Mouse (Mus musculus) stomach, embryonic 16.5 days (tissue): ENCODE data around the gene Abhd13. TPM values are rescaled to one million over a fixed set of nuclear protein-coding genes. Genes with fewer than 3 reads are reported as not detected.

Source experiments
- ATAC-seq: fragments of 200-750 bp; cut with Nextera tagmentation; 2 replicates; pipeline ENCODE4 v1.8.0; 2017; ENCODE audit warnings: moderate number of reproducible peaks, moderate TSS enrichment; ENCODE audit not compliant: insufficient read depth, low FRiP score
- H3K27ac ChIP-seq: fragments of 300-500 bp; sonication (generic); 2 replicates; pipeline ENCODE4 v1.5.1; 2014; ENCODE audit warnings: low read length
- H3K27me3 ChIP-seq: fragments of 300-500 bp; sonication (generic); 2 replicates; pipeline ENCODE4 v1.6.1; 2014; ENCODE audit warnings: low read length, control low read depth, mixed read lengths; ENCODE audit not compliant: control insufficient read depth, insufficient read depth
- H3K36me3 ChIP-seq: fragments of 300-500 bp; sonication (generic); 2 replicates; pipeline ENCODE4 v1.6.1; 2014; ENCODE audit warnings: low read length; ENCODE audit not compliant: control insufficient read depth, insufficient read depth
- H3K4me1 ChIP-seq: fragments of 300-500 bp; sonication (generic); 2 replicates; pipeline ENCODE4 v1.6.1; 2014; ENCODE audit warnings: low read length, control low read depth, mixed read lengths; ENCODE audit not compliant: control insufficient read depth, insufficient read depth
- H3K4me2 ChIP-seq: fragments of 300-500 bp; sonication (generic); 2 replicates; pipeline ENCODE4 v1.6.1; 2014; ENCODE audit warnings: low read depth, low read length, mixed read lengths
- H3K4me3 ChIP-seq: fragments of 300-500 bp; sonication (generic); replicated peaks from 2 replicates; pipeline ENCODE4 v1.5.1; 2014; ENCODE audit warnings: mild to moderate bottlenecking, low read length
- H3K9ac ChIP-seq: fragments of 300-500 bp; sonication (generic); 2 replicates; pipeline ENCODE4 v1.6.1; 2014; ENCODE audit warnings: low read length
- H3K9me3 ChIP-seq: fragments of 300-500 bp; sonication (generic); replicated peaks from 2 replicates; pipeline ENCODE4 v1.6.1; 2016; ENCODE audit warnings: low read length, control low read depth; ENCODE audit not compliant: control insufficient read depth
- WGBS: fragments of 180-500 bp; shearing (Covaris S2); extraction: QIAGEN DNeasy Blood & Tissue Kit; methylation state at CpG from one replicate; pipeline ENCODE4 v1.1.7; 2014; 5-methylcytosine and 5-hydroxymethylcytosine counted together
- polyA plus RNA-seq: library from polyadenylated mRNA; unstranded; fragments of >200 nt; fragmentation: Nextera tagmentation; extraction: Ambion mirVana; gene quantifications from 2 replicates; pipeline ENCODE4 v1.2.1, GENCODE M21; 2015

Gene Abhd13
- polyA plus RNA-seq, 1 experiment from 2014 or later, result 16.1 TPM

GRCm38 (mm10) chr8:9971866-9972265 is 5.6 kb upstream of the Abhd13 start:
- 96% methylated on average over 9 of the region's 9 CpGs for WGBS
- ATAC-seq, result no peak
- Histone ChIP-seq H3K4me2 (no peak overlapping the region), H3K27me3 (no peaks in the 10 kb centered on the region), H3K9ac (no peak overlapping the region), H3K27ac (no peak overlapping the region), H3K9me3 (no peaks in the 10 kb centered on the region), H3K4me1 (peaks cover 10% of the 10 kb centered on the region), H3K4me3 (no peak overlapping the region), H3K36me3 (no peaks in the 10 kb centered on the region)

GRCm38 (mm10) chr8:9975276-9975675 is 2.2 kb upstream of the Abhd13 start:
- no peak for ATAC-seq
- Histone ChIP-seq H3K4me3 (peak overlapping the region; percentile 82), H3K9me3 (no peaks in the 10 kb centered on the region), H3K4me2 (peak overlapping the region; percentile 85), H3K36me3 (no peaks in the 10 kb centered on the region), H3K9ac (peak overlapping the region; percentile 23; the same call in 1 of the 2 replicates), H3K27me3 (no peaks in the 10 kb centered on the region), H3K27ac (no peak overlapping the region), H3K4me1 (peaks cover 24% of the 10 kb centered on the region)
- WGBS, result 29% methylated on average over 5 of the region's 5 CpGs

- Histone ChIP-seq H3K36me3 (no peaks in the 10 kb centered on the region), H3K4me3 (peak overlapping the region; percentile 82), H3K27me3 (no peaks in the 10 kb centered on the region), H3K4me2 (peak overlapping the region; percentile 85), H3K27ac (peak overlapping the region; percentile 54), H3K9me3 (no peaks in the 10 kb centered on the region), H3K9ac (peak overlapping the region; percentile 80), H3K4me1 (peaks cover 24% of the 10 kb centered on the region)
- peak; percentile 95 for ATAC-seq
- under 1% methylated on average over 47 of the region's 47 CpGs for WGBS
Observed at GRCm38 (mm10) chr8:9975898-9976611, 1.5 kb upstream of the Abhd13 start.

GRCm38 (mm10) chr8:9977016-9977415 is 491 bp upstream of the Abhd13 start:
- Histone ChIP-seq H3K36me3 (no peaks in the 10 kb centered on the region), H3K9me3 (no peaks in the 10 kb centered on the region), H3K27ac (peak overlapping the region; percentile 92), H3K4me2 (peak overlapping the region; percentile 70), H3K27me3 (no peaks in the 10 kb centered on the region), H3K4me1 (peaks cover 24% of the 10 kb centered on the region), H3K9ac (peak overlapping the region; percentile 92), H3K4me3 (peak overlapping the region; percentile 84)
- WGBS, result 34% methylated on average over 15 of the region's 15 CpGs
- no peak for ATAC-seq

GRCm38 (mm10) chr8:9978475-9979230 is 1.1 kb downstream of the Abhd13 start:
- no peaks in the 10 kb centered on the region for H3K27me3 ChIP-seq
- WGBS, result 45% methylated on average over 18 of the region's 18 CpGs
- no peaks in the 10 kb centered on the region for H3K9me3 ChIP-seq
- H3K4me2 ChIP-seq, result peak overlapping the region; percentile 62
- H3K36me3 ChIP-seq, result no peaks in the 10 kb centered on the region
- ATAC-seq, result no peak
- no peak overlapping the region for H3K27ac ChIP-seq
- peaks cover 24% of the 10 kb centered on the region for H3K4me1 ChIP-seq
- H3K4me3 ChIP-seq, result peak overlapping the region; percentile 84
- H3K9ac ChIP-seq, result peak overlapping the region; percentile 92

GRCm38 (mm10) chr8:9979746-9980145 is 2.2 kb downstream of the Abhd13 start:
- no peak for ATAC-seq
- Histone ChIP-seq H3K4me3 (no peak overlapping the region), H3K4me1 (peaks cover 24% of the 10 kb centered on the region), H3K27me3 (no peaks in the 10 kb centered on the region), H3K27ac (no peak overlapping the region), H3K36me3 (no peaks in the 10 kb centered on the region), H3K4me2 (no peak overlapping the region), H3K9me3 (no peaks in the 10 kb centered on the region), H3K9ac (no peak overlapping the region)
- WGBS, result 70% methylated on average over 1 of the region's 1 CpGs

- H3K9ac ChIP-seq, result no peak overlapping the region
- H3K4me3 ChIP-seq, result no peak overlapping the region
- H3K9me3 ChIP-seq, result no peaks in the 10 kb centered on the region
- H3K4me2 ChIP-seq, result no peak overlapping the region
- peaks cover 22% of the 10 kb centered on the region for H3K4me1 ChIP-seq
- no peaks in the 10 kb centered on the region for H3K27me3 ChIP-seq
- ATAC-seq, result no peak
- no peaks in the 10 kb centered on the region for H3K36me3 ChIP-seq
- H3K27ac ChIP-seq, result no peak overlapping the region
Observed at GRCm38 (mm10) chr8:9980188-9980587, 2.7 kb downstream of the Abhd13 start.

GRCm38 (mm10) chr8:10004115-10004514 is 26.6 kb downstream of the Abhd13 start:
- H3K4me3 ChIP-seq, result no peak overlapping the region
- 0 out of 2 replicates have a peak, but pooled peaks cover 7% of the 10 kb centered on the region for H3K4me1 ChIP-seq
- H3K27ac ChIP-seq, result no peak overlapping the region
- H3K9me3 ChIP-seq, result no peaks in the 10 kb centered on the region
- no peaks in the 10 kb centered on the region for H3K27me3 ChIP-seq
- WGBS, result 79% methylated on average over 7 of the region's 7 CpGs
- no peak for ATAC-seq
- no peak overlapping the region for H3K4me2 ChIP-seq
- no peak overlapping the region for H3K9ac ChIP-seq
- no peaks in the 10 kb centered on the region for H3K36me3 ChIP-seq
